Mouse (Mus musculus) forebrain, embryonic 16.5 days (tissue): ENCODE data around the gene Cdon. TPM values are rescaled to one million over a fixed set of nuclear protein-coding genes. Genes with fewer than 3 reads are reported as not detected.

Experiments used
- ATAC-seq: fragments of 200-750 bp; cut with Nextera tagmentation; 2 replicates; pipeline ENCODE4 v1.8.0; 2017; ENCODE audit warnings: mild to moderate bottlenecking, moderate library complexity
- H3K27ac ChIP-seq: fragments of 300-500 bp; sonication (generic); 2 replicates; pipeline ENCODE4 v1.5.1; 2014; ENCODE audit warnings: low read length, control low read depth
- H3K27me3 ChIP-seq: fragments of 300-500 bp; sonication (generic); replicated peaks from 2 replicates; pipeline ENCODE4 v1.6.1; 2014; ENCODE audit warnings: low read length; ENCODE audit not compliant: control insufficient read depth, insufficient read depth
- H3K36me3 ChIP-seq: fragments of 300-500 bp; sonication (generic); 2 replicates; pipeline ENCODE4 v1.6.1; 2014; ENCODE audit not compliant: control insufficient read depth, insufficient read depth
- H3K4me1 ChIP-seq: fragments of 300-500 bp; sonication (generic); replicated peaks from 2 replicates; pipeline ENCODE4 v1.6.1; 2014; ENCODE audit warnings: low read length; ENCODE audit not compliant: control insufficient read depth, insufficient read depth
- H3K4me2 ChIP-seq: fragments of 300-500 bp; sonication (generic); 2 replicates; pipeline ENCODE4 v1.6.1; 2014; ENCODE audit warnings: mild to moderate bottlenecking, low read length, control low read depth
- H3K4me3 ChIP-seq: fragments of 300-500 bp; sonication (generic); replicated peaks from 2 replicates; pipeline ENCODE4 v1.5.1; 2014; ENCODE audit warnings: mild to moderate bottlenecking, low read length, control low read depth
- H3K9ac ChIP-seq: fragments of 300-500 bp; sonication (generic); replicated peaks from 2 replicates; pipeline ENCODE4 v1.6.1; 2014; ENCODE audit warnings: low read depth, low read length, control low read depth
- H3K9me3 ChIP-seq: fragments of 300-500 bp; sonication (generic); 2 replicates; pipeline ENCODE4 v1.6.1; 2016; ENCODE audit warnings: low read length; ENCODE audit not compliant: control insufficient read depth
- WGBS: fragments of 180-500 bp; shearing (Covaris S2); extraction: QIAGEN DNeasy Blood & Tissue Kit; methylation state at CpG from one replicate; pipeline ENCODE4 v1.1.7; 2014; 5-methylcytosine and 5-hydroxymethylcytosine counted together
- polyA plus RNA-seq: library from polyadenylated mRNA; unstranded; fragments of >200 nt; fragmentation: Nextera tagmentation; extraction: Ambion mirVana; gene quantifications from 2 replicates; pipeline ENCODE4 v1.2.1, GENCODE M21; 2015

Gene Cdon
- polyA plus RNA-seq, 1 experiment from 2014 or later = 12.3 TPM

DNA sequence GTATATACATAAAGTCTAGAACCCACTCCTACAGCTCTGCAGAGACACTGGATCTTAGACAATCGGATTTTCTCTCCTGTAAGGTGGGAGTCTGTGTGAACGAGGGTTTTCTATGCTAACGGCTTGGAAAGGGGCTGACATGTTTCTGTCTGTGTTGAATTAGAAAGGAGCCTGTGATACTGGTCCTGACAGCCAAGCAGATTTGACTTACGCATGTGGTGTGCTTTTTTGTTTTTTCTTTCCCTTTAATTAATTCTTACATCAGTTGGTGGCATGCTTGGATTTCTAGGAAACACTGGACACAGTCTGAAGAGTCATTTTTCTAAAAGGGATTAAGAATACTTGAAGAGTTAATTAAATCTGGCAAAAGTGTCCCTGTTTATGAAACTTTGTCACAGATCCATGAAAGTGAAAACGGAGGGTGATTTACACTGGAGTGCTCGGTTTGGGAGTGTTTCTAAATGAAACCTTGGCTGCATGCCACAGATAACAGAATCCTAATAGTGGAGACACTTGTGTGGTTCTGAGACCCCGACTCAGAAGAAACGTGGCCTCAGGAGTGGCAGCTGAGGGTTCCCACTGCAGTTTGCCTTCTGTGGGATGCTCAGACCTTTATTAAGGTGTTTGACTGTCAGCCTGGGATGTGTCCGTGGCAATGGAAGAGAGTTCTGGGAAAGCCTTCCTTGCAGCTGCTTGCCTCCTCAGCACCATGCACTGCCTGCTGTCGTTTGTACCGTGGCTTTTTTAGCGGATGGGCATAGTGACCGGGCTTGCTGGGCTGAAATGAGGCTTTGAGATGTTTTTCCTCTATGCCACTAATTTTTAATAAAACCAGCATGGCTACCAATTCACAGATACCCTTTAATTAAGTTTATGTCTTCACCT is 61.3 kb downstream of the Cdon start:
- H3K27ac ChIP-seq = peak overlapping the region; percentile 75
- H3K36me3 ChIP-seq = peaks cover 20% of the 10 kb centered on the region
- H3K9ac ChIP-seq = 0 out of 2 replicates have a peak overlapping the region, but pooled peaks have one; percentile 17
- H3K9me3 ChIP-seq = no peaks in the 10 kb centered on the region
- no peaks in the 10 kb centered on the region for H3K27me3 ChIP-seq
- no peak overlapping the region for H3K4me3 ChIP-seq
- ATAC-seq = peak; percentile 68
- peaks cover 16% of the 10 kb centered on the region for H3K4me1 ChIP-seq
- peak overlapping the region; percentile 25 for H3K4me2 ChIP-seq
- 22% methylated on average over 13 of the region's 13 CpGs for WGBS

DNA sequence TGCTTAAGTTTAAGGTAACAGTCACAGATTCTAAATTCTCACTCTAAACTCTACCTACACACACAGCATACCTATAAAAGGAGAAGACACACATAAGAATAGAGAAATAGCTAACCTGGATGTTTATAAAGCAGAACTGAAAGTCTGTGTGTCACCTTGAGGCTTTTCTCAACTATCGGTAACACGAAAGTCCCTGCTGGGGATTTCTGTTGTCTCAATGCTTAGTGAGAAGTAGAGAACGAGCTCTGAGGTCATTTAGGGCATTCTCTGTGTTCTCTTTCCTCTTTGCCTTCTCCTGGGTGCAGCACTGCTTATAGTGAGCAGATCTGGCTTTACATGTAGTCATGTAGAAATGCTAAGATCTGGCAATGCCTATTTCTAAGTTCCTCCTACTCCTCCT is 63.0 kb downstream of the Cdon start:
- Histone ChIP-seq H3K4me3 (no peak overlapping the region), H3K27me3 (no peaks in the 10 kb centered on the region), H3K9ac (no peak overlapping the region), H3K4me1 (peaks cover 16% of the 10 kb centered on the region), H3K9me3 (no peaks in the 10 kb centered on the region), H3K36me3 (peaks cover 21% of the 10 kb centered on the region), H3K4me2 (no peak overlapping the region), H3K27ac (no peak overlapping the region)
- ATAC-seq = no peak
- WGBS = 91% methylated on average over 3 of the region's 3 CpGs

- ATAC-seq = no peak
- Histone ChIP-seq H3K4me1 (peaks cover 21% of the 10 kb centered on the region), H3K4me3 (no peak overlapping the region), H3K27me3 (no peaks in the 10 kb centered on the region), H3K27ac (no peak overlapping the region), H3K36me3 (peaks cover 19% of the 10 kb centered on the region), H3K4me2 (no peak overlapping the region), H3K9me3 (no peaks in the 10 kb centered on the region), H3K9ac (no peak overlapping the region)
- 85% methylated on average over 13 of the region's 13 CpGs for WGBS
These were observed 65.7 kb downstream of the Cdon start for GRCm38 (mm10) chr9:35486616-35487015.

GRCm38 (mm10) chr9:35488496-35488895 is 67.6 kb downstream of the Cdon start:
- Histone ChIP-seq H3K27me3 (no peaks in the 10 kb centered on the region), H3K36me3 (peaks cover 19% of the 10 kb centered on the region), H3K9ac (no peak overlapping the region), H3K4me2 (no peak overlapping the region), H3K4me1 (peaks cover 11% of the 10 kb centered on the region), H3K9me3 (no peaks in the 10 kb centered on the region), H3K4me3 (no peak overlapping the region), H3K27ac (no peak overlapping the region)
- no peak for ATAC-seq
- WGBS = 85% methylated on average over 4 of the region's 4 CpGs

- 53% methylated on average over 11 of the region's 11 CpGs for WGBS
- H3K36me3 ChIP-seq = peaks cover 12% of the 10 kb centered on the region
- ATAC-seq = peak; percentile 52
These were observed 70.4 kb downstream of the Cdon start for GRCm38 (mm10) chr9:35491109-35491866.

GRCm38 (mm10) chr9:35493033-35493732 is 72.3 kb downstream of the Cdon start:
- Histone ChIP-seq H3K27me3 (no peaks in the 10 kb centered on the region), H3K4me1 (peaks cover 8% of the 10 kb centered on the region), H3K4me3 (no peak overlapping the region), H3K9ac (no peak overlapping the region), H3K27ac (no peak overlapping the region), H3K4me2 (no peak overlapping the region), H3K9me3 (no peaks in the 10 kb centered on the region), H3K36me3 (peaks cover 7% of the 10 kb centered on the region)
- WGBS = 37% methylated on average over 7 of the region's 7 CpGs
- peak; percentile 36; the same call in 1 of the 2 replicates for ATAC-seq

More at GRCm38 (mm10) chr9:35491109-35491866, 70.4 kb downstream of the Cdon start:
- no peak overlapping the region for H3K4me2 ChIP-seq
- H3K9ac ChIP-seq = no peak overlapping the region
- H3K27ac ChIP-seq = 0 out of 2 replicates have a peak overlapping the region, but pooled peaks have one; percentile 9
- peaks cover 8% of the 10 kb centered on the region for H3K4me1 ChIP-seq
- H3K4me3 ChIP-seq = no peak overlapping the region
- no peaks in the 10 kb centered on the region for H3K9me3 ChIP-seq
- no peaks in the 10 kb centered on the region for H3K27me3 ChIP-seq

DNA sequence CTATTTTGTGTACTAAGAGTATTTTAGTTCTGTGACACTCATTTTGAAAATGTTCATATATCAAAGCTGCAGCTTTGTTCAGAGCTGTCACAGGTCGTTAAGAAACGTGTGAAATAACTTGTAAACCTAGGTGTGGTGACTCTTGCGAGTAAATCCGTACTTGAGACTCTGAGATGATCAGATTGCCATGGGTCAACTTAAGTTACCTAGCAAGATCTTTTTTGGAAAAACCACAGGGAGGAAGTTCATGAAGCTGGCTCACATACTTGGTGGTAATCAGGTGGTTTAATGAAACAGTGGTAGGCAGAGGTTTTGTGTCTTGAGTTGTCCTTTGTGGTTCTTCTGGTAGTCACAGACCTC is 72.8 kb downstream of the Cdon start:
- Histone ChIP-seq H3K9ac (no peak overlapping the region), H3K4me2 (no peak overlapping the region), H3K4me1 (peaks cover 8% of the 10 kb centered on the region), H3K4me3 (no peak overlapping the region), H3K27ac (no peak overlapping the region), H3K9me3 (no peaks in the 10 kb centered on the region), H3K27me3 (no peaks in the 10 kb centered on the region), H3K36me3 (peaks cover 9% of the 10 kb centered on the region)
- 36% methylated on average over 4 of the region's 4 CpGs for WGBS
- ATAC-seq = no peak

GRCm38 (mm10) chr9:35494937-35495336 is 74.0 kb downstream of the Cdon start:
- no peak overlapping the region for H3K4me3 ChIP-seq
- H3K9me3 ChIP-seq = no peaks in the 10 kb centered on the region
- 65% methylated on average over 4 of the region's 4 CpGs for WGBS
- no peak overlapping the region for H3K27ac ChIP-seq
- no peaks in the 10 kb centered on the region for H3K27me3 ChIP-seq
- H3K4me2 ChIP-seq = no peak overlapping the region
- H3K4me1 ChIP-seq = peaks cover 8% of the 10 kb centered on the region
- no peak overlapping the region for H3K9ac ChIP-seq
- ATAC-seq = no peak
- peaks cover 5% of the 10 kb centered on the region for H3K36me3 ChIP-seq

GRCm38 (mm10) chr9:35495471-35495870 is 74.5 kb downstream of the Cdon start:
- no peaks in the 10 kb centered on the region for H3K27me3 ChIP-seq
- H3K27ac ChIP-seq = no peak overlapping the region
- H3K36me3 ChIP-seq = peaks cover 5% of the 10 kb centered on the region
- 78% methylated on average over 3 of the region's 3 CpGs for WGBS
- no peak overlapping the region for H3K4me3 ChIP-seq
- H3K4me2 ChIP-seq = no peak overlapping the region
- no peak overlapping the region for H3K9ac ChIP-seq
- no peaks in the 10 kb centered on the region for H3K9me3 ChIP-seq
- H3K4me1 ChIP-seq = peaks cover 8% of the 10 kb centered on the region
- ATAC-seq = no peak
